Mouse (Mus musculus): ENCODE data around the gene Mtap.

Gene Mtap

GRCm38 (mm10) chr4:89136906-89137541 lies at the start of gene Mtap:
Gene Mtap (plus strand): TSS chr4:89137122.
- peak; percentile 70 to 71 for DNase-seq (ENCODE audit: low spot score in 2 of 2)

DNA sequence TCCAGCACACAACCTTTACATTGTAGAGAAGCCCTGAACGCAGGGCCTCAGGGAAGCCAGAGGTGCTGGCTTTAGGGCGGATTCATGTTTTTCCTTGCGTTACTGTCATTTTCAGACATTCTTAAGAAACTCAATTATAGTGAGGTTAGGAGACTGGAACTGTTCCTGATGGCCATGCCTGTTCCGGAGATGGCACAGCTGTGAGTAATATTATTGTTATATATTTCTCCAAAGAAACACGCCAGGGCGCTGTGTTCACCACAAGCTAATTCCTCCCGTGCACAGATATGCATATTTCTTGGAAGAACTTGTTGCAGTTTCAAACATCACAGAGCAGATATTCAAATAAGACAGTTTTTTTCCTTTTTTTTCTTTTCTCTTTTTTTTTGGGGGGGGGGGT lies 47.8 kb upstream of the Mtap start:
- DNase-seq (ENCODE audit: low spot score in 2 of 2), result no peak

GRCm38 (mm10) chr4:89090217-89090616 lies 46.7 kb upstream of the Mtap start:
- no peak for DNase-seq (ENCODE audit: low spot score in 2 of 2)

- DNase-seq (ENCODE audit: low spot score in 2 of 2), result no peak
These were observed 44.8 kb upstream of the Mtap start for GRCm38 (mm10) chr4:89092153-89092552.

DNA sequence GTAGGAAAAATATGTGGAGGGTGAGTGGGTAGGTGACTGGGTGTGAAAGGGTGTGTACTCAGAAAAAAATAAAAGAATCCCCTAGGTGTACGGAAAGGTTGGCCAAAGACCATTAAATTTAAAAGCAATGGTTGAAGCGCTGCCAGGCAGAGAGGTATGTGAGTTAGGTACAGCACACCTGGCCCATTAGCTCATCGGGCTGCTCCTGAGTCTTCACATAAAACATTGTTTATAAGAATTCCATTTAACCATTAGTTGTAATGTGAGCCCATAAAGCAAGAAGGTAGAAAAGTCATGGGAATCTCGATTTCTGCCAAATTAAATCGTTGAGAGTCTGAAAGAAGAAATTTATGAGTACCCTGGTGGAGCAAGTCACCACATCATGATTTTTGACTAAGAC lies 42.1 kb upstream of the Mtap start:
- DNase-seq (ENCODE audit: low spot score in 2 of 2), result no peak

DNA sequence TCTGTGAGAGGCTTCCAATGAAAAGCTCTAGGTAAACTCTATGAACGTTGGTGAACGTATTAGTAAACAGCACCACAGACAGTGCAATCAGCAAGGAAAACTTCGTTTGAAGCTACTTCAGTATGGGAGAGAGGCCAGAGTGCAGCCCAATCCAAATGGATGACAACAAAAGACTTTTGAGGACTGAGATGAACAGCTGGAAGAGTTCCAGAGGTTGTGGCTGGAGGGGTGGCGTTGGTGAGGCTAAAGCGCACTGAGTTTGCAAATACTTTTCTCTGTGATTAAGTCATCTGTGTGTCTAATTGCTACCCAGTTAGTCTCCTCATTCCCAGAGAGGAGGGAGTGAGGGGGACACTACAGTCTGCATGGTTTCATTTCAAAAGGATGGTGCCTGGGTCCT lies 38.7 kb upstream of the Mtap start:
- no peak for DNase-seq (ENCODE audit: low spot score in 2 of 2)

- no peak for DNase-seq (ENCODE audit: low spot score in 2 of 2)
These were observed 35.6 kb upstream of the Mtap start for GRCm38 (mm10) chr4:89101276-89101675.

- no peak for DNase-seq (ENCODE audit: low spot score in 2 of 2)
These were observed 34.6 kb upstream of the Mtap start for GRCm38 (mm10) chr4:89102283-89102682.

- DNase-seq (ENCODE audit: low spot score in 2 of 2), result no peak
These were observed 31.4 kb upstream of the Mtap start for GRCm38 (mm10) chr4:89105486-89105885.

GRCm38 (mm10) chr4:89106505-89106904 lies 30.4 kb upstream of the Mtap start:
- no peak for DNase-seq (ENCODE audit: low spot score in 2 of 2)

- DNase-seq (ENCODE audit: low spot score in 2 of 2), result no peak
These were observed 24.7 kb upstream of the Mtap start for GRCm38 (mm10) chr4:89112168-89112710.

DNA sequence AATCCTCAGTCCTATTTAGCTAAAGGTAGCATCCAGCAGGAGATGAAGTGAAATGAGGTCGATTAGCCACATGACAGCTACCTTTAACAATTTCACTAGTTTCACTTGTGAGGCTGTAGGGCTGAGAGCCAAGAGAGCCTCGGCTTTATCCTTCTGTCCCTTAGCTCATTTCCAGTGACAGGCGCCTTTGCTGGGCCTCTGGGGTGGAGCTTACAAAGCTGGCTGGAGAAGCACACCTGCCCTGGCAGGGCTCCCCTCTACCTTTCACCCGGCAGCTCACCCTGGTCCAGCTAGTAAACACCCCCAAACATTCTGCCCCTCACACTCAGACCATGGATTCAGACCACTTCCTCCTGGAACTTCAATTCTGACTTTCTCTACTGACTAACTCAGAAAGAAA lies 24.1 kb upstream of the Mtap start:
- DNase-seq (ENCODE audit: low spot score in 2 of 2), result no peak

GRCm38 (mm10) chr4:89116006-89116405 lies 20.9 kb upstream of the Mtap start:
- no peak for DNase-seq (ENCODE audit: low spot score in 2 of 2)

- DNase-seq (ENCODE audit: low spot score in 2 of 2), result no peak
These were observed 17.0 kb upstream of the Mtap start for GRCm38 (mm10) chr4:89119900-89120299.

- no peak for DNase-seq (ENCODE audit: low spot score in 2 of 2)
These were observed 16.6 kb upstream of the Mtap start for GRCm38 (mm10) chr4:89120353-89120752.

- DNase-seq (ENCODE audit: low spot score in 2 of 2), result no peak
These were observed 13.3 kb upstream of the Mtap start for GRCm38 (mm10) chr4:89123446-89124243.

DNA sequence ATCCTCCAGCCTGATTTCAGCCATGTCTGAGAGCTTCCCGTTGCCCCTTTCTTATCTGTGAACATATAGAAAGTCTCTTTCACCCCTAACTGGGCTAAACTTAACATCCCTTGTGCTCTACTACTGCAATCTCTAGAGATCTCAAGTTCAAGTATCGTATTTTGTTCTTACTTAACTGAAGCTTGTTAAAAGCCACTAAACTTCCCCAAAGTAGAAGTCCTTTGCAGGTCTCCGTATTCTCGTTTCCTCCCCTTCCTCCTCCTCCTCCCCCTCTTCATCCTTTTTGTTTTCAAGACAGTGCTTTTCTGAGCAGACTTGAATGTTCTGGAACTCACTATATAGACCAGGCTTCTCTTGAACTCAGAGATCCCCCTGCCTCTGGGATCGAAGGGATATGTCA lies 9.2 kb upstream of the Mtap start:
- no peak for DNase-seq (ENCODE audit: low spot score in 2 of 2)

DNA sequence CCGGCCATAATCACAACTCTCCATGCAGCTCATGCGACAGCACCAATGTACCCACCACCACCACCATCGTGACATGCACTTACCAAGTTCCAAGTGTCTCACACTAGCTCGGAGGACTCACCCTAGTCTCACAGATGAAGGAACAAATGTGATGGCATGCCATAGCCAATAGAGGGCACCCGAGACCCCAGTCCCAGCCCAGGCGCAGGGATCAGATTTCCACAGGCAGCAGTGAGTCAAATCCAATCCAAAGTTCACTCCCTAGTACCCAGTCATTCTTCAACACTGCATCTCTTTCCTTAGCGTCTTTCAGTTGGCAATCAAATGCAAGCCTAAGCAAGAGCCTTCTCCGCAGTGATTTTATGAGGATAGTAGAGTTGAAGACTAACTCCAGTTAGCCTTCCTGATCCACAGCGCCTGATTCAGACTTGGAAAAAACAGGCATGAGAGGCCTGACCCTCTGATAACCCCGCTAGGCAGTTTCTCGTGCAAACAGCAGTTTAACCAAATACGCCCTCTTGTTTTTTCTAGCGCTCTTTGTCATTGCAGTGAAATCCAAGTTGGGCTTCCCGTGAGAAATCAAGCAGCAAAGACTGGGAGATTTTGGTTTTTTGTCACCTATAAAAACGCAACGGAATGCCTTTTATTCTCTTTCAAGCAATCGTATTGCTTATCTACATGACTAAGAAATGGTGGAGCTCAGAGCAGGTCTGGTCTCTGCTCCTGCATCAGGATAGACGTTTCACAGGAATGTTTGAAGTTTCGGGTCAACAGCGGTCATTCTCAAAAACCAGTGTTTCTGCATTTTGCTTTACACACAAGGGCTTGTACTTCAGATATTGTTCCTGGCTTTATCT lies 8.6 kb upstream of the Mtap start:
- DNase-seq (ENCODE audit: low spot score in 2 of 2), result peak in 1 of 2 experiments; percentile 65

DNA sequence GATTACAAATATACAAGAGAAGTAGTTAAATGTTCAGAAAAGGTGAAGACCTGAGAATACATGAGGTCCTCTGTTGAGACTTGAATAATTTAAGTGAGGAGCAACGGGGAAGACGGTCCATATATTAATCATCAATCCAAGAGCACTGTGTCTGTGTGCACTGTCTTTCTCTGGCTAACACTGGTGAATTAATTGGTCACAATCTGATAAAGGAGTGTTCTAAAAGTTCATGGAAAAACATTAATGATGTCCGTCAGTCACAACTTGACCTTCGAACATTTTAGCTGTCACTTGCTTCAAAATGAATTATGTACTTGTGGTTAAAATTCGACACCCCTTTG lies 8.0 kb upstream of the Mtap start:
- DNase-seq (ENCODE audit: low spot score in 2 of 2), result no peak

DNA sequence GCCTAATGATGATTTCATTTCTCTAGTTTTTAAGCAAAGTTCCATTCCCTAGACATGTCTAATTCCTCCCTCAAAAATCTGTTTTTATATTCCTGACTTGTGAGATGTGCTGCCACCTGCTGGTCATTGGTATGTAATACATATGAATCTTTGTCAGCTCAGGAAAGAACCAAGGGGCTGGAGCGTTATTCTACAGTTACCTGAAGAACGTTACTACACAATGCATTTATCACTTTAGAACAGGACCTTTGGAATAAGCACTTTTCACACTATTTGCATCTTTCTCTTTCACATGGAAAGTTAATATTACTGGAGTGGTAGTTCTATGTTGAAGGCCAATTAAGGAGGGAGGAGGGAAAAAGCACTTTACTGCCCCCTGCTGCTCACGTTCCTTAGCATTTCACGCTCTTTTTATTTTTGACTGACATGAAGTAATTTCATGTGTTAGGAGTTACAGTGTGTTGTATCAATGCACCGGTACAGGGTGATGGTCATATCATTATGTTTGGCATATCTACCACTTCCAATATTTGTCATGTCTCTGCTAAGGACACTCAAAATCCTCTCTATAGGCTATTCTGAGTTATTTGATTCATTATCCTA lies 7.5 kb upstream of the Mtap start:
- peak; percentile 41 to 42 for DNase-seq (ENCODE audit: low spot score in 2 of 2)

- DNase-seq (ENCODE audit: low spot score in 2 of 2), result no peak
These were observed 5.1 kb upstream of the Mtap start for GRCm38 (mm10) chr4:89131795-89132194.

GRCm38 (mm10) chr4:89136356-89136755 lies 566 bp upstream of the Mtap start:
- DNase-seq (ENCODE audit: low spot score in 2 of 2), result no peak
